Mouse (Mus musculus) spleen, adult 2 months (tissue): ENCODE data around the gene Commd1. TPM values are rescaled to one million over a fixed set of nuclear protein-coding genes. Genes with fewer than 3 reads are reported as not detected.

ENCODE experiments used
- DNase-seq, 2 experiments: peaks; one replicate each; pipeline versions ENCODE4 v3.0.0 to v3.0.0-alpha.2; 2012 to 2021; ENCODE audit warnings: low spot score in 2 of 2, low read depth in 1 of 2
- H3K27ac ChIP-seq: fragments of 200-500 bp; 2 replicates; pipeline ENCODE4 v1.5.1; 2012; ENCODE audit warnings: low read length, inconsistent platforms; ENCODE audit not compliant: insufficient read depth
- H3K27me3 ChIP-seq: fragments of 200-500 bp; 2 replicates; pipeline ENCODE4 v1.6.1; 2012; ENCODE audit warnings: mild to moderate bottlenecking, moderate library complexity, low read length, inconsistent platforms; ENCODE audit not compliant: control insufficient read depth, insufficient read depth
- H3K36me3 ChIP-seq: fragments of 200-500 bp; 2 replicates; pipeline ENCODE4 v1.6.1; 2012; ENCODE audit warnings: mild to moderate bottlenecking, low read length, inconsistent platforms; ENCODE audit not compliant: control insufficient read depth, insufficient read depth
- H3K4me1 ChIP-seq: fragments of 200-500 bp; 2 replicates; pipeline ENCODE4 v1.6.1; 2011; ENCODE audit warnings: inconsistent platforms; ENCODE audit not compliant: control insufficient read depth, insufficient read depth, insufficient read length
- H3K4me3 ChIP-seq: fragments of 200-500 bp; 2 replicates; pipeline ENCODE4 v1.5.1; 2011; ENCODE audit warnings: mild to moderate bottlenecking, inconsistent platforms; ENCODE audit not compliant: insufficient read depth, insufficient read length; ENCODE audit errors: extremely low read depth
- CTCF ChIP-seq: fragments of 200-500 bp; IDR thresholded peaks from 2 replicates; pipeline ENCODE4 v1.5.1; 2011; ENCODE audit warnings: mild to moderate bottlenecking, inconsistent platforms; ENCODE audit not compliant: insufficient read depth, insufficient read length, insufficient replicate concordance; ENCODE audit errors: extremely low read depth
- POLR2A ChIP-seq: fragments of 200-500 bp; IDR thresholded peaks from 2 replicates; pipeline ENCODE4 v1.6.1; 2011; ENCODE audit warnings: low read depth, low read length, inconsistent platforms
- WGBS: fragments of 180-500 bp; shearing (Covaris S2); methylation state at CpG from one replicate; pipeline ENCODE4 v1.1.7; 2018; 5-methylcytosine and 5-hydroxymethylcytosine counted together
- polyA plus RNA-seq: library from polyadenylated mRNA; depleted of rRNA; stranded (reverse); fragments of >200 nt; gene quantifications from 2 replicates; pipeline ENCODE4 v1.2.3, GENCODE M21; 2012

Gene Commd1
- polyA plus RNA-seq, 1 experiment = 5.4 TPM

- peak in 1 of 2 experiments; percentile 51 for DNase-seq
- no peak for TF ChIP-seq POLR2A
- no peaks in the 10 kb centered on the region for H3K36me3 ChIP-seq
- peaks cover 6% of the 10 kb centered on the region; the same call in 1 of the 2 replicates for H3K4me1 ChIP-seq
- H3K4me3 ChIP-seq = peak within 1 kb of the TSS; percentile 79
- WGBS = 9% methylated on average over 41 of the region's 41 CpGs
- H3K27ac ChIP-seq = peak within 1 kb of the TSS; percentile 95
- no peaks in the 10 kb centered on the region for H3K27me3 ChIP-seq
These were observed 121.6 kb downstream of the Commd1 start, which contains the start of gene B3gnt2 for GRCm38 (mm10) chr11:22860335-22861227. Gene B3gnt2, minus strand, starts transcription at chr11:22860961.

- TF ChIP-seq CTCF = 0 out of 2 replicates have a peak, but pooled peaks have one; percentile 3
- TF ChIP-seq POLR2A = peak; percentile 69
- peaks cover 8% of the 10 kb centered on the region; the same call in 1 of the 2 replicates for H3K4me1 ChIP-seq
- peak overlapping the region; percentile 95 for H3K27ac ChIP-seq
- peak overlapping the region; percentile 79 for H3K4me3 ChIP-seq
- H3K27me3 ChIP-seq = no peaks in the 10 kb centered on the region
- H3K36me3 ChIP-seq = no peaks in the 10 kb centered on the region
- DNase-seq = peak; percentile 68 to 83
- WGBS = under 1% methylated on average over 53 of the region's 55 CpGs
These were observed 122.4 kb downstream of the Commd1 start for GRCm38 (mm10) chr11:22859633-22860334.

GRCm38 (mm10) chr11:22859301-22859632, 122.9 kb downstream of the Commd1 start:
- Histone ChIP-seq H3K27ac (peak overlapping the region; percentile 95), H3K36me3 (no peaks in the 10 kb centered on the region), H3K27me3 (no peaks in the 10 kb centered on the region), H3K4me3 (peak overlapping the region; percentile 79), H3K4me1 (peaks cover 13% of the 10 kb centered on the region; the same call in 1 of the 2 replicates)
- WGBS = under 1% methylated on average over 33 of the region's 41 CpGs
- no peak for TF ChIP-seq CTCF
- no peak for TF ChIP-seq POLR2A
- no peak for DNase-seq

GRCm38 (mm10) chr11:22858441-22859300, 123.5 kb downstream of the Commd1 start:
- no peaks in the 10 kb centered on the region for H3K27me3 ChIP-seq
- TF ChIP-seq CTCF = no peak
- TF ChIP-seq POLR2A = no peak
- 1% methylated on average over 50 of the region's 50 CpGs for WGBS
- DNase-seq = no peak
- peak overlapping the region; percentile 79 for H3K4me3 ChIP-seq
- peak overlapping the region; percentile 95 for H3K27ac ChIP-seq
- no peaks in the 10 kb centered on the region for H3K36me3 ChIP-seq
- peaks cover 19% of the 10 kb centered on the region; the same call in 1 of the 2 replicates for H3K4me1 ChIP-seq

GRCm38 (mm10) chr11:22857705-22858440, 124.3 kb downstream of the Commd1 start:
- no peak for DNase-seq
- Histone ChIP-seq H3K27ac (peak overlapping the region; percentile 95), H3K4me1 (peaks cover 27% of the 10 kb centered on the region; the same call in 1 of the 2 replicates), H3K4me3 (peak overlapping the region; percentile 79), H3K36me3 (no peaks in the 10 kb centered on the region), H3K27me3 (no peaks in the 10 kb centered on the region)
- no peak for TF ChIP-seq POLR2A
- TF ChIP-seq CTCF = no peak
- WGBS = 4% methylated on average over 25 of the region's 25 CpGs
